Mouse (Mus musculus) bone marrow macrophage, adult 2 months (primary cell): ENCODE measurements around the gene Tk1.

Source experiments
- CTCF ChIP-seq: IDR thresholded peaks from 2 replicates; pipeline ENCODE4 v1.5.1; 2012; ENCODE audit warnings: low read depth, mild to moderate bottlenecking, low read length, moderate library complexity
- POLR2A ChIP-seq: IDR thresholded peaks from 2 replicates; pipeline ENCODE4 v1.6.1; 2012; ENCODE audit warnings: mild to moderate bottlenecking, low read depth, low read length, borderline replicate concordance

DNA sequence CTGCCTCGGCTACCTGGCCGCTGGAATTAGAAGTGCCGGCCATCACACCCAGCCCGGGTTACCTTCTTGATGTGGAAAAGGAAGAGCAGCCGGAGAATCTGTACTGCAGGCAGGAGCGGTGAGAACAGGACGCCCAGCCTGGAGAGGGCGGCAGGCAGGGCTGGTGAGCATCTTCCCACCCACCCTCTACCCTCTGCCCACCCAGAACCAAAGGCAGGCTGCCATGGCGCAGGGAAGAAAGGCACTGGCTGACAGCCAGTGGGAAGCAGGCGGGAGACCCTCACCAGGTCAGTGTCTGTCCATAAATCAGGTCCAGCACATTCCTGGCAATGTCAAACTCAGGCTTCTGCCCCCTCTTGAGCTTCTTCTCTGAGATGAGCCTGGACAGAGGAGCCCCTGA lies 55.5 kb downstream of the Tk1 start:
- TF ChIP-seq POLR2A: no peak
- TF ChIP-seq CTCF: no peak
